Mouse (Mus musculus) kidney, postnatal 4 days (tissue): ENCODE measurements around the gene Cryba1.
A peak's percentile ranks its signal among the peaks of the same experiment; 100 is the strongest.

Source experiments
- DNase-seq, 2 experiments: peaks; one replicate each; pipeline ENCODE4 v3.0.0; 2021; ENCODE audit warnings: mixed read lengths in 2 of 2

Cryba1 gene

GRCm38 (mm10) chr11:77713736-77714135, 11.3 kb downstream of the Cryba1 start:
- DNase-seq = no peak

- no peak for DNase-seq
These were observed 16.0 kb downstream of the Cryba1 start for GRCm38 (mm10) chr11:77709039-77709438.

- no peak for DNase-seq
These were observed 19.2 kb downstream of the Cryba1 start for GRCm38 (mm10) chr11:77705920-77706319.

GRCm38 (mm10) chr11:77697232-77697631, 27.9 kb downstream of the Cryba1 start:
- no peak for DNase-seq

- DNase-seq = no peak
These were observed 32.1 kb downstream of the Cryba1 start for GRCm38 (mm10) chr11:77693026-77693425.

GRCm38 (mm10) chr11:77687541-77688131, 37.4 kb downstream of the Cryba1 start:
- peak; percentile 53 to 68 for DNase-seq

GRCm38 (mm10) chr11:77686841-77687540, 38.1 kb downstream of the Cryba1 start:
- DNase-seq = peak; percentile 78 to 88

- peak in 1 of 2 experiments; percentile 56 for DNase-seq
These were observed 38.7 kb downstream of the Cryba1 start for GRCm38 (mm10) chr11:77686346-77686840.

GRCm38 (mm10) chr11:77685383-77686265, 39.5 kb downstream of the Cryba1 start, which contains the start of gene Nufip2:
Gene Nufip2, plus strand, starts transcription at chr11:77686155.
- peak; percentile 99 to 100 for DNase-seq

- DNase-seq = no peak
These were observed 40.2 kb downstream of the Cryba1 start for GRCm38 (mm10) chr11:77684896-77685295.

- DNase-seq = no peak
These were observed 45.1 kb downstream of the Cryba1 start for GRCm38 (mm10) chr11:77680018-77680417.

GRCm38 (mm10) chr11:77673428-77673991, 51.6 kb downstream of the Cryba1 start:
- DNase-seq = no peak

- no peak for DNase-seq
These were observed 52.3 kb downstream of the Cryba1 start for GRCm38 (mm10) chr11:77672746-77673145.
